Mouse (Mus musculus): ENCODE results near the gene Isca1.

- TF ChIP-seq POLR2A (IDR thresholded peaks at IDR 0.05; ENCODE audit: borderline replicate concordance, insufficient read depth, low read length) (no peak), CTCF (IDR thresholded peaks at IDR 0.05; ENCODE audit: borderline replicate concordance, insufficient read depth, low read depth, low read length) (no peak)
Measured at GRCm38 (mm10) chr13:59768531-59768930, 1.1 kb downstream of the Isca1 start.

Data from cerebellum, adult 2 months (tissue).